Mouse (Mus musculus) lung, postnatal 0 days (tissue): ENCODE data around the gene Trim60. TPM values are rescaled to one million over a fixed set of nuclear protein-coding genes. Genes with fewer than 3 reads are reported as not detected.

Experiments
- ATAC-seq: fragments of 200-750 bp; cut with Nextera tagmentation; 2 replicates; pipeline ENCODE4 v1.8.0; 2017; ENCODE audit warnings: moderate library complexity
- DNase-seq: peaks from one replicate; pipeline ENCODE4 v3.0.0-alpha.2; 2016; ENCODE audit warnings: low spot score
- H3K27ac ChIP-seq: fragments of 300-500 bp; sonication (generic); 2 replicates; pipeline ENCODE4 v1.5.1; 2014; ENCODE audit warnings: antibody characterized with exemption, mild to moderate bottlenecking, low read length, mixed read lengths
- H3K27me3 ChIP-seq: fragments of 300-500 bp; sonication (generic); replicated peaks from 2 replicates; pipeline ENCODE4 v1.6.1; 2014; ENCODE audit warnings: low read length, mixed read lengths; ENCODE audit not compliant: insufficient read depth
- H3K36me3 ChIP-seq: fragments of 300-500 bp; sonication (generic); 2 replicates; pipeline ENCODE4 v1.6.1; 2014; ENCODE audit warnings: low read length, mixed read lengths; ENCODE audit not compliant: insufficient read depth
- H3K4me1 ChIP-seq: fragments of 300-500 bp; sonication (generic); 2 replicates; pipeline ENCODE4 v1.6.1; 2014; ENCODE audit warnings: antibody characterized with exemption, low read depth, low read length, mixed read lengths; ENCODE audit not compliant: insufficient read depth
- H3K4me2 ChIP-seq: fragments of 300-500 bp; sonication (generic); replicated peaks from 2 replicates; pipeline ENCODE4 v1.6.1; 2014; ENCODE audit warnings: low read depth, mild to moderate bottlenecking, low read length, moderate library complexity, mixed read lengths
- H3K4me3 ChIP-seq: fragments of 300-500 bp; sonication (generic); 2 replicates; pipeline ENCODE4 v1.5.1; 2014; ENCODE audit warnings: low read depth, low read length
- H3K9ac ChIP-seq: fragments of 300-500 bp; sonication (generic); replicated peaks from 2 replicates; pipeline ENCODE4 v1.6.1; 2014; ENCODE audit warnings: low read depth, mild to moderate bottlenecking
- H3K9me3 ChIP-seq: fragments of 300-500 bp; sonication (generic); 2 replicates; pipeline ENCODE4 v1.6.1; 2016; ENCODE audit warnings: low read length, mixed read lengths
- CTCF ChIP-seq: IDR thresholded peaks from 2 replicates; pipeline ENCODE4 v1.5.1; 2016; ENCODE audit warnings: antibody characterized with exemption, mild to moderate bottlenecking
- EP300 ChIP-seq: IDR thresholded peaks from 2 replicates; pipeline ENCODE4 v1.6.1; 2016; ENCODE audit warnings: antibody characterized with exemption, mild to moderate bottlenecking, control low read depth
- WGBS: fragments of 180-500 bp; shearing (Covaris S2); extraction: QIAGEN DNeasy Blood & Tissue Kit; methylation state at CpG from one replicate; pipeline ENCODE4 v1.1.7; 2014; 5-methylcytosine and 5-hydroxymethylcytosine counted together
- polyA plus RNA-seq: library from polyadenylated mRNA; unstranded; fragments of >200 nt; fragmentation: Nextera tagmentation; extraction: Ambion mirVana; gene quantifications from 2 replicates; pipeline ENCODE4 v1.2.1, GENCODE M21; 2015

Gene Trim60
- polyA plus RNA-seq, 1 experiment from 2014 or later = not detected

DNA sequence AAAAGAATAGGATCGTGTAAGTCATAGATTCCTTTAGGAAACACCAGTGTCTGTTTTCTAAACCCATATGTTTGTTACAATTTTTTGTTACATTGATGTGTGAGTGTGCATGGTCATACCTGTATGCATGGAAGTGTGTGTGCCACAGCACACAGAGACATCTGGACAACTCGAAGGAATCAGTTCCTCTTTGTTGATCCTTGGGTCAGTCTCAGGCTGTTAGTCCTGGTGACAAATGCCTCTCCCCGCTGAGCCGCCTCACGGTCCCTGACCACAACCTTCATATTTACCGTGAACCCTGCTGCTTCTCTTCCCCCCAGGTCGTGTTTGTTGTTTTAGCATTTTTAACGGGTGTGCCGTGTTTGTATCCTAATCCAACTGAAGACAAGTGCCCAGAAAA, 59.4 kb downstream of the Trim60 start:
- WGBS = 79% methylated on average over 9 of the region's 9 CpGs

DNA sequence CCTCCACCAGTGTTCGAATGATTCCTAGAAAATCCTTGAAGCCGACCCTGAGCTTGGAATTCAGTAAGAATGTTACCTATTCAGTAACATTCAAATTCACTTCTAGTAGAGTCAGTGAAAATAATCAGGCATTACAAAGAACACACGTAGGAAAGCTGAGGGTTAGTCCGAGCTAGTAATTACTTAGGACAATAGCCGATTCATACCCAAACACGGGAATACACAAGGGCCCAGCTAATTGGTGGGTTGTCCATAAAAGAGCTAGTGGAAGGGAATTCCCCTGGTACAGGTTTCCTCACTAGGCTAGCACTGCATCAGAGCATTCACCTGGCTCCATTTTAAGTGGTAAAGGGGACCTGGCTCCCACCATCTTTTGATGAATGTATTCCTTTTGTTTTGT, 66.3 kb downstream of the Trim60 start:
- 93% methylated on average over 6 of the region's 6 CpGs for WGBS
- Histone ChIP-seq H3K4me3 (no peak overlapping the region), H3K27me3 (no peaks in the 10 kb centered on the region), H3K9ac (no peak overlapping the region), H3K27ac (no peak overlapping the region), H3K36me3 (no peaks in the 10 kb centered on the region), H3K9me3 (no peaks in the 10 kb centered on the region), H3K4me2 (no peak overlapping the region), H3K4me1 (no peaks in the 10 kb centered on the region; the same call in 1 of the 2 replicates)
- TF ChIP-seq CTCF = no peak
- no peak for TF ChIP-seq EP300
- DNase-seq (no peak), ATAC-seq (no peak)

More for the DNA sequence above, 59.4 kb downstream of the Trim60 start:
- no peak overlapping the region for H3K27ac ChIP-seq
- H3K4me2 ChIP-seq = no peak overlapping the region
- no peak overlapping the region for H3K4me3 ChIP-seq
- H3K27me3 ChIP-seq = no peaks in the 10 kb centered on the region
- peaks cover 8% of the 10 kb centered on the region; the same call in 1 of the 2 replicates for H3K36me3 ChIP-seq
- DNase-seq (no peak), ATAC-seq (no peak)
- no peak for TF ChIP-seq CTCF
- TF ChIP-seq EP300 = no peak
- no peaks in the 10 kb centered on the region for H3K9me3 ChIP-seq
- no peak overlapping the region for H3K9ac ChIP-seq
- no peaks in the 10 kb centered on the region for H3K4me1 ChIP-seq

Other genes starting within 250 kb of the Trim60 start
- gene Klhl2, start 168.6 kb downstream of the Trim60 start, polyA plus RNA-seq = 12.6 and 14.0 TPM in 2 replicates
- 26.4 and 34.4 TPM in 2 replicates for gene Tmem192, start 71.4 kb downstream of the Trim60 start, polyA plus RNA-seq
- not detected in 2 replicates for gene Trim75, start 30.8 kb downstream of the Trim60 start, polyA plus RNA-seq
- not detected in 2 replicates for gene Trim61, start 61 bp downstream of the Trim60 start, polyA plus RNA-seq
- 0.58 and 0.77 TPM in 2 replicates for gene Apela, start 18.8 kb upstream of the Trim60 start, polyA plus RNA-seq
- not detected in 2 replicates for gene Gm10663, start 56.4 kb upstream of the Trim60 start, polyA plus RNA-seq
- 4.3 and 5.8 TPM in 2 replicates for gene BC030870, start 111.0 kb upstream of the Trim60 start, polyA plus RNA-seq